Mouse (Mus musculus): ENCODE results near the gene Hbb-bh2. TPM values are rescaled to one million over a fixed set of nuclear protein-coding genes. Genes with fewer than 3 reads are reported as not detected.

Hbb-bh2 gene
- polyA plus RNA-seq (2012): not detected in 2 replicates

GRCm38 (mm10) chr7:103840268-103840667 lies at the start of gene Hbb-bh2:
Hbb-bh2 (minus strand) TSS chr7:103840520.

GRCm38 (mm10) chr7:103886152-103886551 lies 45.8 kb upstream of the Hbb-bh2 start, which contains the start of gene Olfr66:
Olfr66 (minus strand) TSS chr7:103886252.

GRCm38 (mm10) chr7:103853090-103853489 lies 12.8 kb upstream of the Hbb-bh2 start, which contains the start of gene Hbb-y:
Hbb-y (minus strand) TSS chr7:103853216.

GRCm38 (mm10) chr7:103843034-103843433 lies 2.7 kb upstream of the Hbb-bh2 start, which contains the start of gene Hbb-bh1:
Hbb-bh1 (minus strand) TSS chr7:103843164.

GRCm38 (mm10) chr7:103827808-103828207 lies 12.5 kb downstream of the Hbb-bh2 start, which contains the start of gene Hbb-bs:
Hbb-bs (minus strand) TSS chr7:103828096.

GRCm38 (mm10) chr7:103813766-103814165 lies 26.6 kb downstream of the Hbb-bh2 start, which contains the start of gene Hbb-bt:
Hbb-bt (minus strand) TSS chr7:103813996.

GRCm38 (mm10) chr7:103791721-103792120 lies 48.6 kb downstream of the Hbb-bh2 start, which contains the start of gene Olfr67:
Olfr67 (minus strand) TSS chr7:103791821.

Other genes with a start within 250 kb of the Hbb-bh2 start
- gene Olfr619, start 239.9 kb downstream of the Hbb-bh2 start, polyA plus RNA-seq (2012): not detected in 2 replicates
- gene Olfr620, start 228.0 kb downstream of the Hbb-bh2 start, polyA plus RNA-seq (2012): not detected in 2 replicates
- gene Olfr622, start 197.8 kb downstream of the Hbb-bh2 start, polyA plus RNA-seq (2012): not detected in 2 replicates
- gene Olfr623, start 176.8 kb downstream of the Hbb-bh2 start, polyA plus RNA-seq (2012): not detected in 2 replicates
- gene Olfr624, start 169.3 kb downstream of the Hbb-bh2 start, polyA plus RNA-seq (2012): 0.02 TPM in 1 of 2 replicates, not detected in the other
- 0.19 TPM in 1 of 2 replicates, not detected in the other for gene Olfr625-ps1, start 157.8 kb downstream of the Hbb-bh2 start, polyA plus RNA-seq (2012)
- not detected in 2 replicates for gene Olfr243, start 125.8 kb downstream of the Hbb-bh2 start, polyA plus RNA-seq (2012)
- gene Olfr628, start 110.1 kb downstream of the Hbb-bh2 start, polyA plus RNA-seq (2012): not detected in 2 replicates
- not detected in 2 replicates for gene Olfr629, start 95.6 kb downstream of the Hbb-bh2 start, polyA plus RNA-seq (2012)
- not detected in 2 replicates for gene Olfr630, start 83.2 kb downstream of the Hbb-bh2 start, polyA plus RNA-seq (2012)
- not detected in 2 replicates for gene Olfr69, start 68.9 kb downstream of the Hbb-bh2 start, polyA plus RNA-seq (2012)
- gene Olfr68, start 60.8 kb downstream of the Hbb-bh2 start, polyA plus RNA-seq (2012): not detected in 2 replicates
- gene Olfr67, start 48.7 kb downstream of the Hbb-bh2 start, polyA plus RNA-seq (2012): not detected in 2 replicates
- 65.8 and 124 TPM in 2 replicates for gene Hbb-bt, start 26.5 kb downstream of the Hbb-bh2 start, polyA plus RNA-seq (2012)
- gene Hbb-bs, start 12.4 kb downstream of the Hbb-bh2 start, polyA plus RNA-seq (2012): 239 and 618 TPM in 2 replicates
- not detected in 2 replicates for gene Hbb-bh1, start 2.6 kb upstream of the Hbb-bh2 start, polyA plus RNA-seq (2012)
- gene Hbb-y, start 12.7 kb upstream of the Hbb-bh2 start, polyA plus RNA-seq (2012): not detected in 2 replicates
- not detected in 2 replicates for gene Olfr66, start 45.7 kb upstream of the Hbb-bh2 start, polyA plus RNA-seq (2012)
- gene Olfr64, start 54.0 kb upstream of the Hbb-bh2 start, polyA plus RNA-seq (2012): 0.02 TPM in 1 of 2 replicates, not detected in the other
- gene Olfr65, start 63.0 kb upstream of the Hbb-bh2 start, polyA plus RNA-seq (2012): not detected in 2 replicates
- not detected in 2 replicates for gene Olfr631, start 88.3 kb upstream of the Hbb-bh2 start, polyA plus RNA-seq (2012)
- gene Olfr632, start 93.8 kb upstream of the Hbb-bh2 start, polyA plus RNA-seq (2012): not detected in 2 replicates
- gene Olfr633, start 103.9 kb upstream of the Hbb-bh2 start, polyA plus RNA-seq (2012): not detected in 2 replicates
- gene Olfr635, start 130.6 kb upstream of the Hbb-bh2 start, polyA plus RNA-seq (2012): 0.01 TPM in 1 of 2 replicates, not detected in the other
- not detected in 2 replicates for gene Olfr638, start 158.2 kb upstream of the Hbb-bh2 start, polyA plus RNA-seq (2012)
- gene Olfr639, start 176.8 kb upstream of the Hbb-bh2 start, polyA plus RNA-seq (2012): 0.01 TPM in 1 of 2 replicates, not detected in the other
- not detected in 2 replicates for gene Olfr640, start 185.1 kb upstream of the Hbb-bh2 start, polyA plus RNA-seq (2012)
- gene Olfr641, start 194.9 kb upstream of the Hbb-bh2 start, polyA plus RNA-seq (2012): not detected in 2 replicates
- gene Olfr642, start 212.1 kb upstream of the Hbb-bh2 start, polyA plus RNA-seq (2012): not detected in 2 replicates
- not detected in 2 replicates for gene 4930516K23Rik, start 220.9 kb upstream of the Hbb-bh2 start, polyA plus RNA-seq (2012)
- gene Olfr644, start 231.3 kb upstream of the Hbb-bh2 start, polyA plus RNA-seq (2012): not detected in 2 replicates
- not detected in 2 replicates for gene Olfr645, start 244.9 kb upstream of the Hbb-bh2 start, polyA plus RNA-seq (2012)

Data from megakaryocyte-erythroid progenitor cell, adult 5 weeks (primary cell).